Mouse (Mus musculus) erythroblast, embryonic 14.5 days (primary cell): Measurements from ENCODE around the gene Hoxc13.

ENCODE experiments used
- GATA1 ChIP-seq: IDR thresholded peaks from 2 replicates; pipeline ENCODE4 v1.6.1; 2012; ENCODE audit warnings: low read length, inconsistent platforms, mixed read lengths
- TAL1 ChIP-seq: IDR thresholded peaks from 3 replicates; pipeline ENCODE4 v1.6.1; 2012; ENCODE audit warnings: low read length, inconsistent platforms, mixed read lengths

DNA sequence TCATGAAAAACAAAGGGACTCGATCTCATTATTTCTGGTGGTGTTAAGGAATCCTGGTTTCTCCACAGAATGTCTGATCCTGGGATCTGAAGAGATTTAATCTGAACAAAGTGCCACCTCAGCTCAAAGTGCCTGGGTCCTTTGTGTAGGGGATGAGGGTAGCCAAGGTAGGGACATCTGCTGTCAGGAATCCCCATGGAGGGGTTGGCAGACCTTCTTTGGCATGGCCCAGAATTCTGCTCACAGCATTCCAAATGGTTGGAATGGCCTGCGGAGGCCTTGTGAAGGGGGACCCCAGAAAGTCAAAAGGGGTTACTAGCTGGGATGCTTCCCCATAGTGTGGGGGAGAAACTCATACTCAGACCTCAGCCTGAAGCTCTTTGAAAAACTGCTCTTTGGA lies 27.9 kb downstream of the Hoxc13 start:
- TF ChIP-seq GATA1 (no peak), TAL1 (no peak)
